Mouse (Mus musculus) embryonic facial prominence, embryonic 15.5 days (tissue): ENCODE data around the gene Pigz. TPM values are rescaled to one million over a fixed set of nuclear protein-coding genes. Genes with fewer than 3 reads are reported as not detected.

Experiments used
- ATAC-seq: fragments of 200-750 bp; cut with Nextera tagmentation; 2 replicates; pipeline ENCODE4 v1.8.0; 2017; ENCODE audit warnings: low read depth, moderate TSS enrichment; ENCODE audit not compliant: insufficient number of reproducible peaks, low FRiP score, low TSS enrichment
- H3K27ac ChIP-seq: fragments of 300-500 bp; sonication (generic); replicated peaks from 2 replicates; pipeline ENCODE4 v1.5.1; 2015; ENCODE audit warnings: mild to moderate bottlenecking, inconsistent platforms
- H3K27me3 ChIP-seq: fragments of 300-500 bp; sonication (generic); 2 replicates; pipeline ENCODE4 v1.6.1; 2015; ENCODE audit warnings: inconsistent platforms
- H3K36me3 ChIP-seq: fragments of 300-500 bp; sonication (generic); 2 replicates; pipeline ENCODE4 v1.6.1; 2015; ENCODE audit warnings: mild to moderate bottlenecking, inconsistent platforms
- H3K4me1 ChIP-seq: fragments of 300-500 bp; sonication (generic); 2 replicates; pipeline ENCODE4 v1.6.1; 2015; ENCODE audit warnings: inconsistent platforms
- H3K4me2 ChIP-seq: fragments of 300-500 bp; sonication (generic); replicated peaks from 2 replicates; pipeline ENCODE4 v1.6.1; 2015; ENCODE audit warnings: mild to moderate bottlenecking, inconsistent platforms
- H3K4me3 ChIP-seq: fragments of 300-500 bp; sonication (generic); replicated peaks from 2 replicates; pipeline ENCODE4 v1.5.1; 2015; ENCODE audit warnings: mild to moderate bottlenecking, inconsistent platforms
- H3K9ac ChIP-seq: fragments of 300-500 bp; sonication (generic); 2 replicates; pipeline ENCODE4 v1.6.1; 2015; ENCODE audit warnings: inconsistent platforms
- H3K9me3 ChIP-seq: fragments of 300-500 bp; sonication (generic); replicated peaks from 2 replicates; pipeline ENCODE4 v1.6.1; 2016; ENCODE audit warnings: inconsistent platforms
- WGBS: fragments of 180-500 bp; shearing (Covaris S2); methylation state at CpG from one replicate; pipeline ENCODE4 v1.1.7; 2015; 5-methylcytosine and 5-hydroxymethylcytosine counted together
- polyA plus RNA-seq: library from polyadenylated mRNA; unstranded; fragments of >200 nt; fragmentation: Nextera tagmentation; extraction: Ambion mirVana; gene quantifications from 2 replicates; pipeline ENCODE4 v1.2.1, GENCODE M21; 2015

The Pigz gene
- polyA plus RNA-seq: 0.70 and 1.4 TPM in 2 replicates

DNA sequence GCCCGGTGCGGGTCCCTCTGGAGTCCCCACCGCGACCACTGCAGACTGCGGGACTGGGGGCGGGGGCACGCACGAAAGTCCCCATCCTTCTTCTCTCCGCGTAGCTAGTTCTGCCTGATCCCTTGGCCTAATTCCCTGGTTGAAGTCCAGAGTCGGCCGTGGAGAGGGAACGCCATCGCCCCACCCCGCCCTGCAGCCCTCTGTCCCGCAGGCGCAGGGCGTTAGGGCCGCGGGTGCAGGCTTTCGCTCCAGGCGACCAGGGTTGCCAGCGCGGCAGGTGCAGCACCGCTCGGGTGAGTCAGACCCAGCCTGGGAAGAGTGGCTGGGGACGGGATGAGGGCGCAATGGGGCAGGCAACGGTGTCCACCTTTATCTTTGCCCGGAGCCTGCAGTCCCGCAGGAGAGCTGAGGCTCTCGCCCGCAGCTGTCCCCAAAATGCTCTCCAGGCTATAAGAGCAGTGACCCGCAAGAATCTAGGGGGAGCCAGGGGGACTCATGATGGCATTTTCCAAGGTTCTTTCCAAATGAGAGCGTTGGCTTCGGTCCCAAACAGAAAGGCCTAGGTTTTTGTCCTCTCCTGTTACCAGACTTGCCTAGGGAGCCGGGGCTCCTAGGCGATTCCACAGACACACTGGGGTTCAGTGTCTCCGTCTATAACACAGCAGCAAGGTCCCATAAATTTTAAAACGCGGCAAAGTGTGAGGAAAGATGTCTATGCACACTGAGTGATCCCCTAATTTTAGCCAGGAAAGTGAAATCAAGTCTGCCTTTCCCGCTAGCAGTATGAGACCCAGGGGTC is at the start of gene Pigz:
Pigz (plus strand) TSS at position 101 of the 799 bp plus-strand sequence.
- 8% methylated on average over 42 of the region's 42 CpGs for WGBS
- Histone ChIP-seq H3K9ac (peak within 1 kb of the TSS; percentile 42), H3K4me2 (peak within 1 kb of the TSS; percentile 96), H3K27ac (peak within 1 kb of the TSS; percentile 55; the same call in 1 of the 2 replicates), H3K36me3 (no peaks in the 10 kb centered on the region), H3K27me3 (peaks cover 37% of the 10 kb centered on the region), H3K4me3 (peak within 1 kb of the TSS; percentile 61), H3K9me3 (0 out of 2 replicates have a peak, but pooled peaks cover 3% of the 10 kb centered on the region), H3K4me1 (peaks cover 26% of the 10 kb centered on the region)
- ATAC-seq: no peak

DNA sequence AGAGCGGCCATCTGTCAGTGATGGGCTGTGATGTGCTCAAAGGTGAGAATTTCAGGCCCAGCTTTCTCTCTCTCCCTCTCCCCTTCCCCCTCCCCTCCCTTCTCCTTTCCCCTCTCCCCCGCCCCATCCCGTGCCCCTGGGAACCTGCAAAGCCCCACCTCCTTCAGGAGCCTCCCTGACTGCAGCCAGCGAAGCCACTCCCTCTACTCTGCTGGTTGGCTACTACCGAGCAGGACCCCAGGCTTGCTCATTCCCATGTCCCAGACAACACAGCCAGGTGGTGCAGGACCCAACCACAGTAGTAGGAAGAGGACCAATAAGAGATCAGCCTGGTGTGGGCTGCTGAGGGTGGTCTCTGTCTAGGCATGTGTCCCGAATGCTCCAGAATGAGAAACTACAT is 49.7 kb upstream of the Pigz start:
- no peaks in the 10 kb centered on the region for H3K27me3 ChIP-seq
- H3K27ac ChIP-seq: no peak overlapping the region
- no peaks in the 10 kb centered on the region for H3K36me3 ChIP-seq
- H3K4me2 ChIP-seq: peak overlapping the region; percentile 22
- H3K4me3 ChIP-seq: no peak overlapping the region
- peaks cover 18% of the 10 kb centered on the region for H3K4me1 ChIP-seq
- no peak for ATAC-seq
- WGBS: 23% methylated on average over 6 of the region's 6 CpGs
- no peaks in the 10 kb centered on the region for H3K9me3 ChIP-seq
- H3K9ac ChIP-seq: no peak overlapping the region

DNA sequence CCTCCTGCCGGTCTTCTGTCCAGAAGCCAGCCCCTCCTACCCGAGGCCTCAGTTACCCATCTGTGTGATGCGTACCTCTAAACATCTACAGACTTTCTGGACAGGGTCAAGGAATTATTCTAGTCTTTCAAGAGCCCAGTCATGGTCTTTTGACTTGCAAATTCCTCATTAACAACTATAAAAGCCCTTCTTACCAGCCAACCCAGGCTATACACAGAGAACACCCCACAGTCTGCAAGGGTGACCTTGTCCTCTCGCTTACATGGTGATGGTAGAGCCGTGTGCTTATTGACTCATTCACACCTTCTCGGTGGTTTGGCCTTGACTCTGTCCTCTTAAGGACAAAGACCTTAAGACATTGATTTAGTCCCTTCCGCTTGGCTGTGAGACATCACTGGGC is 42.7 kb upstream of the Pigz start:
- Histone ChIP-seq H3K4me1 (no peaks in the 10 kb centered on the region), H3K4me2 (no peak overlapping the region), H3K36me3 (no peaks in the 10 kb centered on the region), H3K4me3 (no peak overlapping the region), H3K27ac (no peak overlapping the region), H3K9ac (no peak overlapping the region), H3K27me3 (no peaks in the 10 kb centered on the region), H3K9me3 (no peaks in the 10 kb centered on the region)
- ATAC-seq: no peak
- 80% methylated on average over 7 of the region's 7 CpGs for WGBS

GRCm38 (mm10) chr16:31893396-31894141 is 40.1 kb upstream of the Pigz start:
- WGBS: 67% methylated on average over 5 of the region's 5 CpGs
- Histone ChIP-seq H3K4me2 (no peak overlapping the region), H3K9ac (no peak overlapping the region), H3K4me3 (no peak overlapping the region), H3K27me3 (no peaks in the 10 kb centered on the region), H3K4me1 (peaks cover 11% of the 10 kb centered on the region), H3K27ac (no peak overlapping the region), H3K9me3 (no peaks in the 10 kb centered on the region), H3K36me3 (no peaks in the 10 kb centered on the region)
- no peak for ATAC-seq

- 12% methylated on average over 29 of the region's 29 CpGs for WGBS
- H3K9me3 ChIP-seq: 0 out of 2 replicates have a peak, but pooled peaks cover 3% of the 10 kb centered on the region
- peak overlapping the region; percentile 55 for H3K4me2 ChIP-seq
- H3K9ac ChIP-seq: no peak overlapping the region
- no peaks in the 10 kb centered on the region for H3K27me3 ChIP-seq
- ATAC-seq: 0 out of 2 replicates have a peak, but pooled peaks have one; percentile 41
- 0 out of 2 replicates have a peak overlapping the region, but pooled peaks have one; percentile 17 for H3K27ac ChIP-seq
- no peaks in the 10 kb centered on the region for H3K36me3 ChIP-seq
- peaks cover 11% of the 10 kb centered on the region for H3K4me1 ChIP-seq
- H3K4me3 ChIP-seq: peak overlapping the region; percentile 31
Measured at GRCm38 (mm10) chr16:31896971-31897774, 36.5 kb upstream of the Pigz start.

DNA sequence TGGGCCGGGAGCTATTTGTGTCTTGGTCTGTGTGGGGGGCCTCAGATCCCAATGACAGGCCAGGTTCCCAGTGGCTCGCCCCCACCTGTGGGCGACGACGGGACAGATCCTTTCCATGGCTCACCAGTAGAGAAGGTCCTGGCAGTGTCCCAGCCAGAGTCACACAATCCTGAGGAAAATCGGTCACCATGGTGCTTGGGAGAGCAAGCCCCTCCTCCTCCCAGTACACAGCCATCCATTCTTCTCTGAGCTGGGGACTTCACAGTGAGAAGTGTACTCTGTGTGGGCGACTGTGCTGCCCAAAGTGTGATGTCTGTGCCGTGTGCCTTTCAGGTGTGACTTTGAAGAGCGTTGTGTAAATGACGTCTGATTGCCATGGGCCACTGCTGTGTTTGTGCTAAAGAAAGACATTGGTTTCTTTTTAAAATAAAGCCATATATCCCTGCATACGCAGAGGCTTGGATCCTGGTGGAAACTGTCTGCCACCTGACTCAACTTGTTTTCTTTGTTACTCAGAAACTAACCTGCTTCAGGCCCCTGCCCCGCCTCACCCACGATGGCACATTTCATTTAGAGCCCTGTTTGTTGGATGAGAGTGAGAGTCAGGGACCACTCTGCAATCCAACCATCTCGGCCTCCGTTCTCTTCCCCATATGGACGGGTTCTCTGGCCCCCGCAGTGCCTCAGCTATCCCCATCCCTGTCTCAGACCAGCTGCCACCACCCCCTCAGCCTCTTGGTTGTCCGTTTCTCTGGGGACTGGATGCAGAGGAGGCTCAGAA is 34.9 kb upstream of the Pigz start:
- H3K4me2 ChIP-seq: no peak overlapping the region
- no peak overlapping the region for H3K27ac ChIP-seq
- no peak for ATAC-seq
- no peak overlapping the region for H3K9ac ChIP-seq
- H3K4me3 ChIP-seq: no peak overlapping the region
- 0 out of 2 replicates have a peak, but pooled peaks cover 3% of the 10 kb centered on the region for H3K9me3 ChIP-seq
- WGBS: 70% methylated on average over 18 of the region's 18 CpGs
- no peaks in the 10 kb centered on the region for H3K27me3 ChIP-seq
- H3K36me3 ChIP-seq: no peaks in the 10 kb centered on the region
- peaks cover 11% of the 10 kb centered on the region for H3K4me1 ChIP-seq

GRCm38 (mm10) chr16:31901886-31902285 is 31.8 kb upstream of the Pigz start:
- H3K27me3 ChIP-seq: no peaks in the 10 kb centered on the region
- ATAC-seq: no peak
- 88% methylated on average over 1 of the region's 1 CpGs for WGBS
- H3K36me3 ChIP-seq: no peaks in the 10 kb centered on the region
- H3K4me3 ChIP-seq: no peak overlapping the region
- no peak overlapping the region for H3K9ac ChIP-seq
- H3K4me2 ChIP-seq: no peak overlapping the region
- peaks cover 22% of the 10 kb centered on the region for H3K4me1 ChIP-seq
- no peak overlapping the region for H3K27ac ChIP-seq
- 0 out of 2 replicates have a peak, but pooled peaks cover 3% of the 10 kb centered on the region for H3K9me3 ChIP-seq

- H3K4me3 ChIP-seq: no peak overlapping the region
- WGBS: 87% methylated on average over 8 of the region's 8 CpGs
- H3K9me3 ChIP-seq: 0 out of 2 replicates have a peak, but pooled peaks cover 3% of the 10 kb centered on the region
- H3K27me3 ChIP-seq: no peaks in the 10 kb centered on the region
- peaks cover 15% of the 10 kb centered on the region; the same call in 1 of the 2 replicates for H3K4me1 ChIP-seq
- ATAC-seq: no peak
- H3K4me2 ChIP-seq: no peak overlapping the region
- no peak overlapping the region for H3K27ac ChIP-seq
- H3K36me3 ChIP-seq: no peaks in the 10 kb centered on the region
- H3K9ac ChIP-seq: no peak overlapping the region
Measured at GRCm38 (mm10) chr16:31903239-31903638, 30.4 kb upstream of the Pigz start.

DNA sequence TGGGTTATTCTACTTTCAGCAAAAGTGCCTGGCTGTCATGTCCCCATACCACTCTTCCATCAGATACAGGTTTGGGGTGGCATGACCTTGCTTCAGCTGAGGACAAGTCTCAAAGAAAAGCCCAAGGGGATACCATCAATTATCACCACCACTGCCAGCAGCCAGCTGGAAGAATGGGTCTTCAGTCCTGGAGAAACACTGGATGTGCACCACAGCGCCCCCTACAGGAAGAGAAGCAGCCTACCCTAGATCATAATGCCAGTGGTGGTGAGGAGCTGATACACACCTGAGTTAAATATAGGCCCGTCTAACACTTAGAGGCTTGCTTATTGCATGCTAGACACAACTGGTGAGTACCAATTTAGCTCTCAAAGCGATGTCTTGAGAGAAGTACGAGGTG is 28.3 kb upstream of the Pigz start:
- no peak overlapping the region for H3K27ac ChIP-seq
- no peak overlapping the region for H3K4me3 ChIP-seq
- ATAC-seq: no peak
- peaks cover 15% of the 10 kb centered on the region; the same call in 1 of the 2 replicates for H3K4me1 ChIP-seq
- H3K4me2 ChIP-seq: no peak overlapping the region
- H3K36me3 ChIP-seq: no peaks in the 10 kb centered on the region
- H3K9me3 ChIP-seq: no peaks in the 10 kb centered on the region
- H3K27me3 ChIP-seq: no peaks in the 10 kb centered on the region
- H3K9ac ChIP-seq: no peak overlapping the region
- WGBS: 75% methylated on average over 4 of the region's 4 CpGs
